Mouse (Mus musculus) G1E (cell line): Measurements from ENCODE around the gene Msh2.

Source experiments
- CTCF ChIP-seq: IDR thresholded peaks from 2 replicates; pipeline ENCODE4 v1.5.1; 2012; ENCODE audit warnings: low read depth, low read length, inconsistent platforms, mixed read lengths
- GATA1 ChIP-seq: IDR thresholded peaks from 2 replicates; pipeline ENCODE4 v1.6.1; 2012; ENCODE audit warnings: borderline replicate concordance, low read length, inconsistent platforms, mixed read lengths
- TAL1 ChIP-seq: conservative IDR thresholded peaks from 2 replicates; pipeline ENCODE4 v1.6.1; 2012; ENCODE audit warnings: low read depth, low read length, inconsistent platforms, mixed read lengths

DNA sequence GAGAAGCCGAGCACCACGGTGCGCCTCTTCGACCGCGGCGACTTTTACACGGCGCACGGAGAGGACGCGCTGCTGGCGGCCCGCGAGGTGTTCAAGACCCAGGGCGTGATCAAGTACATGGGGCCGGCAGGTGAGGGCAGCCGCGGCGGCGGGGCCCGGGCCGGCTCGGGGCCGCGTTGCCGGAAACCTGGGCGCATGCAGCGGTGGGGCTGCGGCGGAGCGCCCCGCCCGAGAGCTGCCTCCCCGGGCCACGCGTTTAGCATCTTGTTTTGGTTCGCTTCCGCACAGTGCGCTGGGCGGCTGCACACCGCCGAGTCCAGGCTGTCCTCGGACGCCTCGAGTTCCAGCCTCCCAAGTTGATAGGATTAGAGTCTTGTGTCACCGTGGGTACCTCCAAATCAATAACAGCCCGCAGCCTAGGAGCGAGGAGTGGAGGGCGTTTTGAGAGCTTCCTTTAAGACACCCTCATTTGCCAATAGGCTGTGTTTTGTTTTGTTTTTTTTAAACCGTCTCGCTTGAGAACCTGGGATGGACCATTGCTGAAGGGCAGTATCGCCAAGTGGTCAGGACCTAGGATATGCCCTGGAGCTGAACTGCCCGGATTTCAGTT is 652 bp downstream of the Msh2 start:
- TF ChIP-seq CTCF, result no peak
- no peak for TF ChIP-seq GATA1
- no peak for TF ChIP-seq TAL1
